Mouse (Mus musculus) ES-E14 (cell line): ENCODE data around the gene Zfp512.

Experiments used
- MAFK ChIP-seq: IDR thresholded peaks from 2 replicates; pipeline ENCODE4 v1.6.1; 2014; ENCODE audit warnings: mild to moderate bottlenecking, low read depth, low read length, inconsistent platforms; ENCODE audit not compliant: insufficient read depth
- ZNF384 ChIP-seq: IDR thresholded peaks from 2 replicates; pipeline ENCODE4 v1.6.1; 2012; ENCODE audit warnings: low read depth, low read length, inconsistent platforms

DNA sequence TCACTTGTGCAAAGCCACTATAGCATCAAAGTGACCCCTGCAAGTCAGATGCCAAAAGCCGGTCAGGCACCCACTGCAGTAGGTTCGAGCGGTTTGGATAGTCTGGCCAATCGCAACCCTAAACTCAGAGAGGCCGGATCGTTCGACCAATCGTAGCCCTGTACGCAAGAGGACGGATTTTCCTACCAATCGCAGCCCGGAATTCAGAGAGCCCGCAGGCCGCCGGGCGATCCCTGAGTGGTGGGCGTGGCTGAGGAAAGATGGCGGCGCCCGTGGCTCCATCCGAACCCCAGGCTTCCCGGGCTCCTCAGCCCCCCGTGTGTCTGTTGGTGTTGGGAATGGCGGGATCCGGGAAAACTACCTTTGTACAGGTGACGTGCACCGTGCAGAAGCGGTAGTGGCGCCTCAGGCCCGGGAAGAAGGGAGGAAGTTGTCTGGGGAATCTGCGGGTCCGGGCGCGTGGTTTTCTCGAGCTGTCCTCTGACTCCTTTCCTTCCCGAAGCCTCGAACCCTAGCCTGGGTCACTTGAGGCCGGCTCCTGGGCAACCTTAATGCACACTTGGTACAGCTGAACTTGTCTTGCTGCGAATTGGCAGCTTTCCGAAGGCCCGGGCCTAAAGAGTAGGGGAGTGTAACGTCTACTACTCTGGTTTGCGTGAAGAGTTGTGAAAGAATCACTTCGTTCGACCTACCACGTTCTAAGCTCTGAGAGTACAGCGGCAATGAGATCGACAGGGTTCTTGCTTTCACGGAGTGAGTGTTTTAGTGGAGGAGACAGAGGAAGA lies 42.5 kb downstream of the Zfp512 start, which contains the start of gene Gpn1:
- no peak for TF ChIP-seq MAFK
- no peak for TF ChIP-seq ZNF384
